Mouse (Mus musculus) midbrain, embryonic 13.5 days (tissue): ENCODE measurements at regions not wholly inside any gene's neighbourhood (a gene's known extent, or its start where the extent isn't known, plus 50 kb on each side); places are given as distances from the start of the nearest gene placed in this dataset.

Source experiments
- ATAC-seq: fragments of 200-750 bp; cut with Nextera tagmentation; 2 replicates; pipeline ENCODE4 v1.8.0; 2017; ENCODE audit warnings: mild to moderate bottlenecking, moderate TSS enrichment, moderate library complexity
- H3K27ac ChIP-seq: fragments of 300-500 bp; sonication (generic); 2 replicates; pipeline ENCODE4 v1.5.1; 2015; ENCODE audit warnings: inconsistent platforms, mild to moderate bottlenecking, moderate library complexity
- H3K27me3 ChIP-seq: fragments of 300-500 bp; sonication (generic); 2 replicates; pipeline ENCODE4 v1.6.1; 2015; ENCODE audit warnings: mild to moderate bottlenecking, inconsistent platforms
- H3K36me3 ChIP-seq: fragments of 300-500 bp; sonication (generic); 2 replicates; pipeline ENCODE4 v1.6.1; 2015; ENCODE audit warnings: mild to moderate bottlenecking, inconsistent platforms
- H3K4me1 ChIP-seq: fragments of 300-500 bp; sonication (generic); replicated peaks from 2 replicates; pipeline ENCODE4 v1.6.1; 2015; ENCODE audit warnings: inconsistent platforms
- H3K4me2 ChIP-seq: fragments of 300-500 bp; sonication (generic); replicated peaks from 2 replicates; pipeline ENCODE4 v1.6.1; 2015; ENCODE audit warnings: moderate library complexity, mild to moderate bottlenecking, inconsistent platforms
- H3K4me3 ChIP-seq: fragments of 300-500 bp; sonication (generic); replicated peaks from 2 replicates; pipeline ENCODE4 v1.5.1; 2015; ENCODE audit warnings: mild to moderate bottlenecking, inconsistent platforms
- H3K9ac ChIP-seq: fragments of 300-500 bp; sonication (generic); replicated peaks from 2 replicates; pipeline ENCODE4 v1.6.1; 2015; ENCODE audit warnings: mild to moderate bottlenecking, inconsistent platforms
- H3K9me3 ChIP-seq: fragments of 300-500 bp; sonication (generic); 2 replicates; pipeline ENCODE4 v1.6.1; 2016; ENCODE audit warnings: mild to moderate bottlenecking, inconsistent platforms
- WGBS: fragments of 180-500 bp; shearing (Covaris S2); methylation state at CpG from one replicate; pipeline ENCODE4 v1.1.7; 2015; 5-methylcytosine and 5-hydroxymethylcytosine counted together

DNA sequence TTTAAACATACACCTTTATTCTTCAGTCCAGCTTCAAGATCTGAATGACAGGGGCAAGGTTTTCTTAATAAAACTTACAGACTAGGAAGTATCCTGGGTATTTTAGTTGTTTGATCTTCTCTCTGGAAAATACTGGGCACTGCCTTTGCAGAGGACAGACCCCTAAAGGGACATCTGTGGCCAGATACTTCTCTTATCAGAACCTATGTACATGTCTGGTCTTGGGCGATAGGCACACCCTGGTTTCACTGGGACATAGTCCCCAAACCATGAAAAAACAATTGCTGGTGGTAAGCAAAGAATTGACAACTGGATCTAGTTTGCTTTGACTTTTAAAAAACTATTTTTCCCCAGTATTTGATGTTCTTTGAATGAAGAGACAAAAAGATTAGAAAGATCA lies 189.5 kb upstream of the Veph1 start:
- H3K9ac ChIP-seq: no peak overlapping the region
- no peak for ATAC-seq
- no peaks in the 10 kb centered on the region for H3K36me3 ChIP-seq
- no peak overlapping the region for H3K4me3 ChIP-seq
- no peak overlapping the region for H3K4me2 ChIP-seq
- peaks cover 7% of the 10 kb centered on the region for H3K4me1 ChIP-seq
- H3K9me3 ChIP-seq: no peaks in the 10 kb centered on the region
- no peak overlapping the region for H3K27ac ChIP-seq
- 95% methylated on average over 1 of the region's 1 CpGs for WGBS
- H3K27me3 ChIP-seq: no peaks in the 10 kb centered on the region

DNA sequence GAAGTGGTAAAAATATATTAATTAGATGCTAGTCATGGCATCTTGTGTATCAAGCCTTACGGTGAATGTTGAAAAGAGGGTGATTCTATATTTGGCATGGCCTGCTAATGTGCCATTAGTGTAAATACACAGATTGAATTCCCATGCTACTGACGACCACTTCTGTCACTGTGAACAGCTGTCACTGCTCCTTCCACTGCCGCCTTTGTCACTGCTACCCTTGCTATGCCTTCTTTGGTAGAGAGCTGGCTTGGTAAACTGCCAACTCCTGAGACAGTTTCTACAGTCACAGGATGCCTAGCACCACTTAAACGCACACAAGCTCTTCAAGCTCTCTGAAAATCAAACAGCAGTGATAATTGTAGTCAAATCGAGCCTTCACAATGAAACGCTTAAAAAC lies 184.1 kb upstream of the Veph1 start:
- no peak overlapping the region for H3K4me3 ChIP-seq
- H3K27ac ChIP-seq: no peak overlapping the region
- H3K9me3 ChIP-seq: no peaks in the 10 kb centered on the region
- H3K9ac ChIP-seq: no peak overlapping the region
- WGBS: 63% methylated on average over 6 of the region's 6 CpGs
- H3K4me2 ChIP-seq: no peak overlapping the region
- H3K27me3 ChIP-seq: no peaks in the 10 kb centered on the region
- no peaks in the 10 kb centered on the region for H3K4me1 ChIP-seq
- peak; percentile 63; the same call in 1 of the 2 replicates for ATAC-seq
- no peaks in the 10 kb centered on the region for H3K36me3 ChIP-seq

DNA sequence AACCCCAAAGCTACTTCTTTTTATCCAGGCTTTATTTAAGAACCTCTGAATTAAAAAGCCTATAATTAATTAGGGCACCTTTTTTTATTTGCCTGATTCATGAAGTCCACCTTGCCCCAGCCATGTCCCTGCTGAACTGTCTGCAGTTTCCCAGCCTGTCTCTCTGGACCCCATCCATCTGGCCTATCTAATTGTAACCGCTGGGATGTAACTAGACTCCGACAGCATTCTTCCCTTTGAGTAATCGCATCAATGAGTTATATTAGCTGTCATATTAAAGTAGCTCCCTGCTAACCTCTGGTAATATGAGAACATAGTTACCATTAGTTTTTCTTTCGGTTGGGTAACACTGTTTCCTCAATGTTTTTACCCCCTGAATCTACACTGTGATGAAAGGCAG lies 182.6 kb upstream of the Veph1 start:
- no peak overlapping the region for H3K4me3 ChIP-seq
- WGBS: 57% methylated on average over 4 of the region's 4 CpGs
- H3K9me3 ChIP-seq: no peaks in the 10 kb centered on the region
- no peaks in the 10 kb centered on the region for H3K4me1 ChIP-seq
- H3K27me3 ChIP-seq: no peaks in the 10 kb centered on the region
- H3K27ac ChIP-seq: no peak overlapping the region
- no peak overlapping the region for H3K9ac ChIP-seq
- H3K4me2 ChIP-seq: no peak overlapping the region
- no peaks in the 10 kb centered on the region for H3K36me3 ChIP-seq
- ATAC-seq: no peak

DNA sequence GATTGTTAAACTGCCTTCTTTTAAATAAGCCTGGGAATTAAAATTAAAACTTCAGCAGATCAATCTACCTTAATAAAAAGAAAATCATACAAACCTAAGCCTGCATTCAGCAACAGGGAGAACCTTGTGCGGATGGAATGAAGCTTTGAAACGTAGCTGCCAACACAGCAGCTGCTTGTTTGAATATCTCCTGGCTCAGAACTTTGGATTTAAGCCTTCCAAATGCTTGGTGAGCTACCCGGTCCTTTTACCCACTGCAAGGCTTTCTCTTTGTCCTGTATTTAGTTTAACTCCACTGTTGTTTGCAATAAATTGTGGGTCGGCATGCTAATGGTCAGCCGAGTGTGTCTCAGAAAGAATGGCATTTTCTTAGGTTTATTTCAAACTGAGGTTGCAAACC lies 169.7 kb upstream of the Veph1 start:
- H3K27ac ChIP-seq: no peak overlapping the region
- H3K27me3 ChIP-seq: no peaks in the 10 kb centered on the region
- H3K9me3 ChIP-seq: no peaks in the 10 kb centered on the region
- no peaks in the 10 kb centered on the region for H3K4me1 ChIP-seq
- no peak for ATAC-seq
- no peak overlapping the region for H3K9ac ChIP-seq
- no peaks in the 10 kb centered on the region for H3K36me3 ChIP-seq
- 82% methylated on average over 5 of the region's 5 CpGs for WGBS
- H3K4me3 ChIP-seq: no peak overlapping the region
- no peak overlapping the region for H3K4me2 ChIP-seq

DNA sequence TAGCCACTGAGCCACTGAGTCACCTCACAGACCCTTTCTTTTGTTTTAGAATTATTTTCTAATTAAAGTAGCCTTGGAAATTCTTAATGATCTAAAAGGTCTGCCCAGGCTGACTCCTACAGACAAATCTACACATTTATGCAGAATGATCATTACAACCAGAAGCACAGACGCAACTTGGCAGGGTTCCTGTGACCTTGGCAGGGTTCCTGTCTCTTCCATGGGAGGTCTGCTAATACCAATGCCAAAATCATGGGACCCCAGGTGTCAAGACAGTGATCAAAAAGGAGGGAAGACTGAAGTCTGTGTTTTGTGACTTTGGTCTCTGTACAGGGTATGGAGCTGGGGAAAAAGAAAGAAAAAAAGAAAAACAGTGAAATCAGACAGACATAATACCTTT lies 168.7 kb upstream of the Veph1 start:
- no peaks in the 10 kb centered on the region for H3K36me3 ChIP-seq
- no peaks in the 10 kb centered on the region for H3K4me1 ChIP-seq
- no peak overlapping the region for H3K9ac ChIP-seq
- no peak for ATAC-seq
- no peaks in the 10 kb centered on the region for H3K27me3 ChIP-seq
- H3K4me3 ChIP-seq: no peak overlapping the region
- H3K9me3 ChIP-seq: no peaks in the 10 kb centered on the region
- H3K27ac ChIP-seq: no peak overlapping the region
- 75% methylated on average over 1 of the region's 1 CpGs for WGBS
- H3K4me2 ChIP-seq: no peak overlapping the region

DNA sequence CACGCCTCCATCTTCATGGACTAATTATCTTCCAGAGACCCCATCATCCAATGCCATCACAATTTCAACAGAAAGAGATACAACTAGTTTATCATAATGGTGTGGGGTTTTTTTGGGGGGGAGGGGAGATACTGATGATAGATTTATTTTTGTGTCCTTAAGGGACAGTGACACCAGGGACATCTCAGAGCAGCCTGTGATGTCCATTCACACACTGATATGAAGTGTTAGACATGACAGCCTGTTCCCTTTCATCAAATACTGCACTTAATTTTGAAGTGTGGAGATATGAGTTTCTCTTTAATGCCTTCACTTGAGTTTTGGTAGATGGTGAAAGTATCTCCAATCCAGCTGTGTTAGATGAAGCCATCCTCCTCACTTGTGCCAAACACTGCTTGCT lies 165.7 kb upstream of the Veph1 start:
- Histone ChIP-seq H3K9ac (no peak overlapping the region), H3K4me2 (no peak overlapping the region), H3K4me3 (no peak overlapping the region), H3K27ac (no peak overlapping the region), H3K27me3 (no peaks in the 10 kb centered on the region), H3K4me1 (no peaks in the 10 kb centered on the region), H3K36me3 (no peaks in the 10 kb centered on the region), H3K9me3 (no peaks in the 10 kb centered on the region)
- 82% methylated on average over 1 of the region's 1 CpGs for WGBS
- no peak for ATAC-seq

DNA sequence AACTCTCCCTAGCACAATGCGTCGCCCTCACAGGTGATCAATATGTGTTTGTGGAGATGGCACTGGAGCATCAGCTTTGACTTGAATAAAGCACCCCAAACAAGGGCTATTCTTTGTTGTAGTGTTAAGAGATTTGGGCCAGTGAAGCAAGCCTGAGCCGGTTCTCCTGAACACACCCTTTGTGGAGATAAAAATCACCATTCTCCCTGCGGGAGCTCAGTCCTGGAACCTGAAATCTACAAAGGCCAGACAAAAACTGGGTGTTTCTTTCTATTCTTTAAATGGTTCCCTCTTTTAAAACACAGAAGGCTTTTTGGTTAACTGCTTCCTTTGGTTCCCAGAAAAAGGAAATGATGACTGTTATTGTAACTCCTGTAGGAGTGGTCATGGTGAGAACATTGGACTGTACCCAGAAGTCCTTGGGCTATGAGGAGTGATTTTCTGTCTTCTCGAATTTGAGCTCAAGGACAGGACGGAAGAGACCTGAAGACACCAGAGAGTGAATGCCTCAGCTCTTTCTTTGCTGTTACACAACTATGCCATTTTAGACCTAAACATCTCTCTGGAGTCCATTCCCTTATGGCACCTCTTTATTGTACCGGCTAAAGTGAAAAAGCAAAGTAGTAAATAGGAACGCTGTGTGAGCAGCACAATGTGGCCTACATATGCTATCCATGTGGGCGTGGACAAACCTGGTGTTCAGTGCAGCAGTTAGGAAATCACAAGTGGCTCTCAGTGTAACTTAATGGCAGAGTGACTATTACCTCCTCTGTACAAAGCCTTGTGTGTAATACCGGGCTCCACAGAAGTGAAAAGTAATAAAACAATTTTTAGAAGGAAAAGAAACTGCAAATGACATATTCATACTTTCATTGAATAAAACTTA lies 149.9 kb upstream of the Veph1 start:
- H3K9me3 ChIP-seq: no peaks in the 10 kb centered on the region
- no peak overlapping the region for H3K4me2 ChIP-seq
- no peaks in the 10 kb centered on the region for H3K27me3 ChIP-seq
- H3K4me1 ChIP-seq: no peaks in the 10 kb centered on the region
- H3K36me3 ChIP-seq: no peaks in the 10 kb centered on the region
- H3K9ac ChIP-seq: no peak overlapping the region
- no peak overlapping the region for H3K27ac ChIP-seq
- H3K4me3 ChIP-seq: no peak overlapping the region
- WGBS: 86% methylated on average over 10 of the region's 10 CpGs
- ATAC-seq: no peak

DNA sequence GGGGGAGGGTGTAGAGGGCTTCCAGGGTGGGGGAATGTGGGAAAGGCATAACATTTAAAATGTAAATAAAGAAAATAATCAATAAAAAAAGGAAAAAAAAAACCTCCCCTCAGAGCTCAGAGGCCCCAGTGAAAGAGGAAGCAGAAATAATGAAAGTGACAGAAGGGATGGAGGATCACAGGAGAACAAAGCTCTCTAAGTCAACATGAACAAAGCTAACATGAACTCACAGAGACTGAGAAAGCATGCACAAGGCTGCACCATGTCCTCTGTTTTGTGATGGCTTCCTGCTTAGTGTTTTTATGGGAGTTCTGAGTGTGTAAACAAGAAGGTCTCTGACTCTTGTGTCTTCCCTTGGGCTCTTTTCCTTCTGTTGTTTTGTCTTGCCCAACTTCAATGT lies 136.6 kb upstream of the Veph1 start:
- no peaks in the 10 kb centered on the region for H3K27me3 ChIP-seq
- H3K4me1 ChIP-seq: no peaks in the 10 kb centered on the region
- ATAC-seq: no peak
- H3K4me2 ChIP-seq: no peak overlapping the region
- no peak overlapping the region for H3K4me3 ChIP-seq
- no peak overlapping the region for H3K9ac ChIP-seq
- H3K9me3 ChIP-seq: no peaks in the 10 kb centered on the region
- no peak overlapping the region for H3K27ac ChIP-seq
- H3K36me3 ChIP-seq: no peaks in the 10 kb centered on the region

DNA sequence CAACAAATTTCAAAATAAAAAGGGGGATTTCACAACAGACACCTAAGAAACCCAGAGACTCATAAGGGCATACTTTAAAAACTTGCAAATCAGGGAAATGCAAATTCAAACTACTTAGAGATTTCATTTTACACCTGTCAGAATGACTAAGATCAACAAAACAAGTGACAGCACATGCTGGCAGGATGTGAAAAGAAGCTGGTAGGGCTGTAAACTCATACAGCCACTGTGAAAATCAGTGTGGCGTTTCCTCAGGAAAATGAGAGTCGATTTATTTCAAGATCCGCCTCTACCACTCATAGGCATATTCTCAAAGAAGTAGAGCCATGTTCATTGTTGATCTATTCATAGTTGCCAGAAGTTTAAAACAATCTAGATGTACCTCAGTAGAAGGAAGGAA lies 133.6 kb upstream of the Veph1 start:
- Histone ChIP-seq H3K36me3 (no peaks in the 10 kb centered on the region), H3K9me3 (no peaks in the 10 kb centered on the region), H3K27me3 (no peaks in the 10 kb centered on the region), H3K4me3 (no peak overlapping the region), H3K9ac (no peak overlapping the region), H3K4me2 (no peak overlapping the region), H3K4me1 (no peaks in the 10 kb centered on the region), H3K27ac (no peak overlapping the region)
- no peak for ATAC-seq
- 61% methylated on average over 3 of the region's 3 CpGs for WGBS

DNA sequence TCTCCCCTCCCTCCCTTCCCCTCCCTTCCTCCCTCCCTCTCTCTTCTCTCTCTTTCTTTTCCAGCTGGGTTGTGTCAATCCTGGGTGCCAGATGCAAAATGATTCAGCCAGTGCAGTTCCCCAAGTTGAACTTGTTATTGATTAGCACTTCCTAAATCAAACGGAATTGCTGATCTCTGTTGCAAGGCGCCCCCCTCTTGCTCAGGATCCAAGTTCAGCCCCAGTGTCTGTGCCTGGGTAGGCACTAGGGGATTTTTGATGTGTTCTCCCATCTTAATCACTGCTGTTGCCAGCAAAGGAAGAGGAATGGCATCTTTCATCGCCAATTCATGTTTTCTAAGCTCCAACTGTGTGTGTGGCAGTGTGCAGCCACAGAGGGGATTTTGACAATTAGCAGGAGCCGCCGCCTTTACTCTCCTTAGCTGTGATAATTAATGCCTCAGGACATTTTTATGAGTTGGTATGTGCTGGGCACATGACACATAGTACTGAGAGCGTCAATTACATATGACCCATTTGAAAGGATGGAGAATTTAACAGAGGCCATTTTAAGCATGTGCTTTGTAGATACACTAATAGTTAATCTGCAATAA lies 125.9 kb upstream of the Veph1 start:
- 47% methylated on average over 6 of the region's 6 CpGs for WGBS
- no peak overlapping the region for H3K9ac ChIP-seq
- H3K4me3 ChIP-seq: no peak overlapping the region
- no peaks in the 10 kb centered on the region for H3K36me3 ChIP-seq
- no peak overlapping the region for H3K27ac ChIP-seq
- peaks cover 12% of the 10 kb centered on the region; the same call in 1 of the 2 replicates for H3K4me1 ChIP-seq
- H3K9me3 ChIP-seq: no peaks in the 10 kb centered on the region
- ATAC-seq: peak; percentile 68
- no peaks in the 10 kb centered on the region for H3K27me3 ChIP-seq
- H3K4me2 ChIP-seq: no peak overlapping the region

DNA sequence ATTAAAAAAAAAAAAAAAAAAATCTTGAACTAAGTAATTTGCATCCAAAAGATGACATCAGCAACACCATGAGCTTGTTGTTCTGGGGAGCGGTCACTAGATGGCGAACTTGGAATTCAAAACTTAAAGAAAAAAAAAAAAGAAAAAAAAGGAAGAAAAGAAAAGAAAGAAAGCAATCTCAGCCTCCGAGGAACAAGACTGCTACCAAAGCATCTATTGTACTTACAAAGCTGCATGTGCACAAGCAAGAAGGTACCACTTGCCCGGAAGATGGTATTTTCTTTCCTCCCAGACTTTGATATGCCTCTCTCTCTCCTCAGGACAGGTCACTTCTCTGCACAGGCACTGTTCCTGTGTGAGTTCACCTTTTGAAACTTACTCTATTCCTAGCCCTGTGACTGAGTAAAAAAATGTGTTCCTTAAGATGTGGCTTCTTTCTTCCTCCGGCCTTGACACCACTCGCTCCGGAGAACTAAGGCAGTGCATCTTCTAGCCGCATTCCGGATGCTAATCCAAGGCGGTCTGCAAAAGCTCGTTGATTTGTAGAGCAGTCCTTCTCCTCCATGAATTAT lies 114.2 kb upstream of the Veph1 start:
- Histone ChIP-seq H3K27me3 (0 out of 2 replicates have a peak, but pooled peaks cover 12% of the 10 kb centered on the region), H3K9ac (peak overlapping the region; percentile 50), H3K36me3 (no peaks in the 10 kb centered on the region), H3K4me2 (peak overlapping the region; percentile 52), H3K27ac (peak overlapping the region; percentile 63; the same call in 1 of the 2 replicates), H3K9me3 (no peaks in the 10 kb centered on the region), H3K4me3 (peak overlapping the region; percentile 28), H3K4me1 (peaks cover 15% of the 10 kb centered on the region)
- peak; percentile 71 for ATAC-seq
- 25% methylated on average over 11 of the region's 11 CpGs for WGBS

DNA sequence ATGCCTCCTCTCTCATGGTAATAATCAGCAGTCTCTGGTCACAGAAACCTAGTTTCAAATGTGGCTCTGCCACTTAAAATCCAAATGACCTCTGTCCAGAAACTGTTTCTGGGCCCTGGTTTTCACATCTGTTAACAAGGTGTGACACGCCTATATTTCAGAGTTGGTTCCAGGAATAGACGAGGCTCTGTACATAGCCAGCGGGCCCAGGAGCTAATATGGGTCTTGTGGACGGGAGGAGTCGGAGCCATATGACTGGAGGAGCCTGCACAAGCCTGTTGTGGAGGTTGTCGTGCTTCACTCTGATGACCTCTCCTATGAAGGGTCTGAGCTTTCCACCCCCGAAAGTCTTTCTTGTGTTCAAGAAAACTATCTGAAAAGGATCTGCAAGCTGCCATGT lies 112.2 kb upstream of the Veph1 start:
- Histone ChIP-seq H3K9ac (no peak overlapping the region), H3K4me2 (no peak overlapping the region), H3K9me3 (no peaks in the 10 kb centered on the region), H3K27ac (no peak overlapping the region), H3K4me3 (no peak overlapping the region), H3K36me3 (no peaks in the 10 kb centered on the region), H3K27me3 (0 out of 2 replicates have a peak, but pooled peaks cover 12% of the 10 kb centered on the region), H3K4me1 (peaks cover 15% of the 10 kb centered on the region)
- WGBS: 90% methylated on average over 7 of the region's 7 CpGs
- ATAC-seq: no peak
